In the genomic region with DNA sequence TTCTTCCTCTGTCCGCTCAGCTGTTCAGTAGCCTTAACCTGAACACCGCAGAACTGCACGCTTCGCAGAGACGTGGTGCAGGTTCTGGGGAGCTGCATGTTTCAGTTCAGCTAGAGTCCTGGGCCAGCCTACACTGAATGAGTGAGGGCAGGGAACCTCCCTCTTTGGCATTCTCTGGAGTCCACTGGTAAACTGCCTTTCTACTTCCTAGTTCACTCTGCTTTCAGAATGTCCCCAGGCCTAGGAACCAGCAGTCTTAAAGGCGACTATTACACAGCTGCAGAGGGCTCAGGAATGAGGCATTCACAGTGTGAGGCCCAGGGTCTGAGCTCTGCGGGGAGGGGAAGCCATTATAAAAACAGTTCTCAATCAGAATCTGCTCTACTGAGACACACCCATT, we compare ENCODE assay signal across 14 mouse cellular contexts. TPM values are rescaled to one million over a fixed set of nuclear protein-coding genes. Genes with fewer than 3 reads are reported as not detected.
DNase-seq lines count a peak whose midpoint lies in the region; ATAC-seq and TF ChIP-seq lines count a peak whose summit lies in the region.
"Had no signal": no experiment of that assay in that cellular context is flagged by ENCODE, and none has a peak within 500 bp of the region (broad histone marks: within the 10 kb centered on the region; RNA-seq: fewer than 3 reads in every experiment).

No protein-coding gene starts in this region.

- no peak for ATAC-seq in forebrain, embryonic 11.5 days (replicated peaks; ENCODE audit: low FRiP score)
- no peak for ATAC-seq in kidney, postnatal 0 days (replicated peaks; ENCODE audit: low FRiP score, low read depth)
- ATAC-seq in limb, embryonic 15.5 days (ENCODE audit: insufficient number of reproducible peaks, low FRiP score, low TSS enrichment, low read depth) = no peak
- no peak for ATAC-seq in megakaryocyte, adult 5-6 weeks (ENCODE audit: poor library complexity, severe bottlenecking)

- H3K27ac ChIP-seq in forebrain, embryonic 10.5 days = peak overlapping the region; percentile 69
- H3K27ac ChIP-seq in forebrain, embryonic 11.5 days (ENCODE audit: low read depth, low read length) = no peak overlapping the region
- H3K27ac ChIP-seq in kidney, postnatal 0 days = peak overlapping the region; percentile 8; the same call in 1 of the 2 replicates
- H3K27ac ChIP-seq in limb, embryonic 15.5 days = peak overlapping the region; percentile 35
- H3K27ac ChIP-seq: hindbrain, embryonic 14.5 days; liver, embryonic 13.5 days had no signal

- H3K4me1 ChIP-seq in forebrain, embryonic 10.5 days = peaks cover 16% of the 10 kb centered on the region
- H3K4me1 ChIP-seq in forebrain, embryonic 11.5 days (replicated peaks; ENCODE audit: control insufficient read depth, insufficient read depth, low read length) = peaks cover 7% of the 10 kb centered on the region; the same call in 1 of the 2 replicates
- H3K4me1 ChIP-seq in kidney, postnatal 0 days (replicated peaks; ENCODE audit: insufficient read depth, low read length) = peaks cover 11% of the 10 kb centered on the region; the same call in 1 of the 2 replicates
- peaks cover 14% of the 10 kb centered on the region; the same call in 1 of the 2 replicates for H3K4me1 ChIP-seq in limb, embryonic 15.5 days

- H3K9ac ChIP-seq in forebrain, embryonic 11.5 days (ENCODE audit: low read length) = no peak overlapping the region
- no peak overlapping the region for H3K9ac ChIP-seq in kidney, postnatal 0 days (ENCODE audit: low read depth, low read length)
- no peak overlapping the region for H3K9ac ChIP-seq in limb, embryonic 15.5 days
- H3K9ac ChIP-seq: hindbrain, embryonic 14.5 days; liver, embryonic 13.5 days had no signal

- H3K36me3 ChIP-seq in forebrain, embryonic 10.5 days (replicated peaks) = peaks cover 26% of the 10 kb centered on the region
- H3K36me3 ChIP-seq in forebrain, embryonic 11.5 days (ENCODE audit: control insufficient read depth, insufficient read depth, low read length) = no peaks in the 10 kb centered on the region
- 0 out of 2 replicates have a peak, but pooled peaks cover 6% of the 10 kb centered on the region for H3K36me3 ChIP-seq in kidney, postnatal 0 days (ENCODE audit: insufficient read depth, low read length)
- peaks cover 10% of the 10 kb centered on the region; the same call in 1 of the 2 replicates for H3K36me3 ChIP-seq in limb, embryonic 15.5 days

- WGBS in forebrain, embryonic 10.5 days = 57% methylated on average over 7 of the region's 7 CpGs
- 61% methylated on average over 7 of the region's 7 CpGs for WGBS in forebrain, embryonic 11.5 days
- WGBS in kidney, postnatal 0 days = 56% methylated on average over 7 of the region's 7 CpGs
- WGBS in limb, embryonic 15.5 days = 47% methylated on average over 7 of the region's 7 CpGs

- no peaks in the 10 kb centered on the region for H3K27me3 ChIP-seq in forebrain, embryonic 10.5 days (ENCODE audit: poor library complexity, severe bottlenecking)
- H3K27me3 ChIP-seq in forebrain, embryonic 11.5 days (ENCODE audit: control insufficient read depth, insufficient read depth, low read length) = no peaks in the 10 kb centered on the region
- no peaks in the 10 kb centered on the region for H3K27me3 ChIP-seq in kidney, postnatal 0 days (ENCODE audit: insufficient read depth, low read length)
- H3K27me3 ChIP-seq in limb, embryonic 15.5 days = no peaks in the 10 kb centered on the region
- H3K27me3 ChIP-seq: liver, embryonic 13.5 days had no signal

- H3K9me3 ChIP-seq in forebrain, embryonic 10.5 days = no peaks in the 10 kb centered on the region
- no peaks in the 10 kb centered on the region for H3K9me3 ChIP-seq in forebrain, embryonic 11.5 days (ENCODE audit: control insufficient read depth, low read length)
- no peaks in the 10 kb centered on the region for H3K9me3 ChIP-seq in kidney, postnatal 0 days (replicated peaks; ENCODE audit: low read length)
- no peaks in the 10 kb centered on the region for H3K9me3 ChIP-seq in limb, embryonic 15.5 days
- H3K9me3 ChIP-seq: liver, embryonic 13.5 days had no signal

- no peak for TF ChIP-seq CTCF in kidney, postnatal 0 days (IDR thresholded peaks at IDR 0.05; ENCODE audit: low read depth)

- H3K4me3 ChIP-seq in forebrain, embryonic 10.5 days = no peak overlapping the region
- H3K4me3 ChIP-seq in forebrain, embryonic 11.5 days (ENCODE audit: low read depth, low read length) = no peak overlapping the region
- H3K4me3 ChIP-seq in kidney, postnatal 0 days (replicated peaks; ENCODE audit: low read depth, low read length) = no peak overlapping the region
- H3K4me3 ChIP-seq in limb, embryonic 15.5 days = no peak overlapping the region
- H3K4me3 ChIP-seq: liver, embryonic 13.5 days had no signal

- DNase-seq in forebrain, embryonic 10.5 days (ENCODE audit: extremely low spot score, low spot score) = no peak
- no peak for DNase-seq in forebrain, embryonic 11.5 days (ENCODE audit: low spot score)
- DNase-seq in kidney, postnatal 0 days (ENCODE audit: low spot score) = no peak
- DNase-seq in kidney, postnatal 25 days = no peak
- DNase-seq in forelimb bud, embryonic 11.5 days (ENCODE audit: low read depth, low spot score) = peak; percentile 44
- no peak for DNase-seq in right cerebral cortex, postnatal 4 days
- DNase-seq: adrenal gland, adult 8-10 months; cerebellum, adult 2 months; liver, embryonic 13.5 days; midbrain, embryonic 14.5 days; spleen, adult 18-20 months had no signal

- no peak overlapping the region for H3K4me2 ChIP-seq in forebrain, embryonic 11.5 days (ENCODE audit: low read depth, low read length, severe bottlenecking)
- no peak overlapping the region for H3K4me2 ChIP-seq in kidney, postnatal 0 days (ENCODE audit: low read length)
- H3K4me2 ChIP-seq in limb, embryonic 15.5 days = no peak overlapping the region
- H3K4me2 ChIP-seq: hindbrain, embryonic 14.5 days; liver, embryonic 13.5 days had no signal

RNA-seq across cellular contexts. Expression of a gene that starts 15.6 kb away (rescaled TPM):
- 8.1 and 8.9 TPM in 2 replicates for polyA plus RNA-seq in forebrain, embryonic 10.5 days (2016; fragmentation: Nextera tagmentation; extraction: Ambion mirVana)
- 11.9 and 15.3 TPM in 2 replicates for polyA plus RNA-seq in forebrain, embryonic 11.5 days (2014; fragmentation: Nextera tagmentation; extraction: Ambion mirVana)
- polyA plus RNA-seq in kidney, postnatal 0 days (2015; fragmentation: Nextera tagmentation; extraction: Ambion mirVana) = 18.7 and 21.3 TPM in 2 replicates
- polyA plus RNA-seq in limb, embryonic 15.5 days (2015; fragmentation: Nextera tagmentation; extraction: Ambion mirVana) = 19.5 and 22.5 TPM in 2 replicates
- total RNA-seq in megakaryocyte, adult 5-6 weeks (2015) = 316 and 357 TPM in 2 replicates
- total RNA-seq in megakaryocyte, adult 5-6 weeks (2017) = 121 and 168 TPM in 2 replicates
